Mouse (Mus musculus): ENCODE measurements at regions not wholly inside any gene's neighbourhood (a gene's known extent, or its start where the extent isn't known, plus 50 kb on each side); places are given as distances from the start of the nearest gene placed in this dataset.

DNA sequence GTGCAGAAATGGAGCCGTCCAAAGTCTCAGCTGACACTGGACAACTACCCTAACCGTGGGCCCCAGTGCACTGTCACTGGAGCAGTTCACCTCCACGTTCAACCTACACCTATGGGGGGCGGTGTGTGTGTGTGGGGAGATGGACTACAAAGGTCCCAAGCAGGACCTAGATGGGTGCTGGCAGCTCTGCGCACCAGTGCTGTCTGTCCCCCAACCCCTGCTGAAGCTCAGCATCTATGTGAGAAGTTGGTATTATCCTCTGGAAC, 117.7 kb upstream of the Lhx1 start:
- TF ChIP-seq POLR2A (IDR thresholded peaks at IDR 0.05; ENCODE audit: borderline replicate concordance, extremely low read depth, insufficient read depth, insufficient read length, poor library complexity, severe bottlenecking) = no peak
- TF ChIP-seq CTCF (IDR thresholded peaks at IDR 0.05; ENCODE audit: borderline replicate concordance, extremely low read depth, insufficient read depth, insufficient read length) = no peak

All from brain, embryonic 14.5 days (tissue).